Mouse (Mus musculus) adrenal gland, adult 8-10 months (tissue): Measurements from ENCODE around the gene Tbrg4. TPM values are rescaled to one million over a fixed set of nuclear protein-coding genes. Genes with fewer than 3 reads are reported as not detected.

ENCODE experiments used
- DNase-seq: peaks from one replicate; pipeline ENCODE4 v3.0.0; 2022
- total RNA-seq, 4 experiments: library from RNA; stranded (reverse); gene quantifications; 2 replicates each; pipeline ENCODE4 v1.2.4; 2022

Gene Tbrg4
- total RNA-seq, 4 experiments from 2014 or later, result 49.3 to 68.1 (median 60.4) TPM

DNA sequence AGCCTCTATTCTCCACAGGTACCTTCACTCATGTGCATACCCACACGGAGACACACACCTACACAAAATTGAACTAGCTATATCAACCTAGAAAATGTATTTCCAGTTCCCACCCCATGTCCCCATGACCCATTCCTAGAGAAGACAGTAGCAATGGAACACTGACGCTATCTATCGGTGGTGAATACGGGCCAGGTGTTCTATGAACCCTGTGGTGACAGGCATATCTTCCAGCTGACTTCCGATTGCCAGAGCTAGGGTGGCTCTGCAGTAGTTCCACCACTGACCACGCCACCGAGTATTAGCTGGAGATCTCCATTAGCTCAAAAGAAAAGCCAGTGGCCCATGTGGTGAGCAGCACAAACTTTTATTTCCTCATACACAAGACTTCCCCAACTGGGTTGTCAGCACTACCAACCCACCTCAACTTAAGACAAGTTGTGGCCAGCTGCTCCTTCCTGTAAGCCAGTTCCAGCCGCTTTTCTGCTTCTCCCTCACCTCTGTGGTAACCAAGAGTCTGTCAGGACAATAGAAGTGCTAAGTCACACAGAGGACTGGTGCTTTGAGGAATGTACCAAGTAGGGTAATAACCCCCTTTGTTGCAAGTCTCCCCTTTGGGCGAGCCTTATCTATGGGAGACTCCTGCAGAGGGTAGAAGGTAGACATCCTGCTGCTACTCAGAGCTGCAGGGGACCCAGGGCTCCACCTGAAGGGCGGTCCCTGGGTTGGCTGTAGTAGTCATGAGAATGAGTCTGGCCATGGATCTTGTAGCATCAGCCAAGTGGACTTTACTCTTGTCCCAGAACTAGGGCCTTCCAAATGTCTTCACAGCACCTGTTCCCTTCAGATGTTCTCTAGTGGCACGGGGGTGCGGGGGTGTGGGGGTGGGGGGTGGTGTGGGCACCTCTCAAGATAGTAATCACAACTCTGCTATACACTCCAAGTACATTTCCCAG lies 10.3 kb downstream of the Tbrg4 start:
- DNase-seq, result no peak

- no peak for DNase-seq
These were observed 20.1 kb downstream of the Tbrg4 start, which contains the start of gene Nacad for GRCm38 (mm10) chr11:6605491-6606399. Nacad (minus strand) TSS chr11:6606053.

DNA sequence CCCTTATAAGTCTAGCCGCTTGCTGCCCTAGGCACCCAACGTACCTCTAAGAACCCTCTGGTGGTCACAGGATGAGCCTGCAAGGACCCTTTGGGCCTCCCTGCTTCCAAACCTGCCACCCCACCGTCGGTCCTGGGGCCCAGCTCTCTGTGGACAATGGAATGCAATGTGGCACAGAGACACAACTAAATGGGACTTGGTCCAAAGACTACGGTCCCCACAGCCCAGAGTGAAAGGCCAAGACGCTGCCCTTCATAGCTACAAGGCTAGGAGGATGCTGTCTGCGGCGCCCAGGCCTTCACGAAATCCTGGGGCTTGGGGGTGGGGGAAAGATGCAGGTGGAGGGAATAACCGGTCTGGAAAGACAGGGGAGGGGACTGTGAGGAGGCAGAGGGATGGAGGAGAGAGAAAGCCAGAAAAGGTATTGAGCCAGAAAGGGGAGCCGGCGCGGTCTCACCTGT lies 20.8 kb downstream of the Tbrg4 start:
- DNase-seq, result no peak

DNA sequence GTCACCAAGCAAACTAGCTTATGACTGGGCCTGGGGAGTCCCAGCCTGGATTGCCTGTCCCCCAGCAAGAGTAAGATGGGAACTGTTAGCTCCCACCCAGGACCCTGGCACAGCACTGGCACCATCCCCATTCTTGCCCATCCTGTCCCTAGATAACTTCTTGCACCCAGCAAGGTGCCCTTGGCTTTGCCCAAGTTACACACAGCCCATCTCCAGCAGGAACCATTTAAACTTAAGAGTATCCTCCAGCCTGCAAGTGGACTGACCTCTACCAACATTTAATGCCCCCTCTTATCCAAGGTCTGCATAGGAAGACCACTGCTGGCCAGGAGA lies 21.3 kb downstream of the Tbrg4 start:
- DNase-seq, result no peak

DNA sequence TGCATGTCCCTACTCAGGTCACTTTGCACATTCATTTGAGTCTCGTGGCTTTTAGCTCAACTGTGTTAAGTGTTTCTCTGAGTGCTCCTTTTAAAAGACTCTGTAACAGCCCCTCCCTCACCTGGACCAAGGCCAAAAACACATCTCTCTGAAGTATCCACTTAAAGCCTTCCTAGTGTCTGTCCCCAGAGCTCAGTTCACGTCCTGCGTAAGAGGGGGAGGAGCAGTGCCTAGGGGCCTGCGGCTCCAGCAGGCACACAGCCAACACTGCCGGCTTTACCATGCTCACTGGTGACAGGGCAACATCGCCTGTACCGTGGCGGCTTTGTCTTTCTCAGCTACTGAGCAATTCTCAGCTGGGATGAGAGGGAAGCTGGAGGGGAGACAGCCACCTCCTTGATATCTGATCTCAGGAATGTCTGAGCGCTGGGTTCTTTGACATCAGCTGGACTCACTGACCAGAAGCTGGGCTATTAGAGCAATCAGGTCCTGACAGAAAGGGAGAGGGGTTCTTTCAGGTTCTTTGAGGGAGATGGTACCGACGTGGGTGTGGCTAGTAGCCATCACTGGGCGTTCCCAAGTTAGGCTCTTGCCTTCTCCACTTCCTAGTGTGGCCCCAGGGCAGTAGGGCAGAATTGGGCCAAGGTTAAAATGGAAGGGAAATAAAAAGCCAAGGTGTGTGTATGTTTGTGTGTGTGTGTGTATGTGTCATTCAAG lies 21.8 kb downstream of the Tbrg4 start:
- DNase-seq, result no peak

DNA sequence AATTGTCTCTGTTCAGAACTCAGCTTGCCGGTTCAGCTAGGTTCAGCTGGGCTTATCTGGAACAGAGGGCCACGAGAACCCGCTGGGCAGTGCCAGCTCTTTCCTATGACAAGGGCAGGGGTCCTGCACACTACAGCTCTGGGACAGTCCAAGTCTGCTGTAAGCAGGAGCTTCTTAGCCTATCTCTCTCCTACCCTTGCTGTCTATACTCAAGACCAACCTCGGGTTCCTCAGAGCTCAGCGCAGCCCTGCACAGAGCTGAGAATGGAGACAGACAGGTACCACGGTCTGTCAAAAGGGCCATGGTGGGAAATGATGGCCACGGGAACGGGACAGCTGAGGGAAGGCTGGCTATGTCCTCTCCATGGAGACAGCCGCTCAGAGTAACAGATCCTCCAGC lies 22.6 kb downstream of the Tbrg4 start:
- DNase-seq, result no peak

DNA sequence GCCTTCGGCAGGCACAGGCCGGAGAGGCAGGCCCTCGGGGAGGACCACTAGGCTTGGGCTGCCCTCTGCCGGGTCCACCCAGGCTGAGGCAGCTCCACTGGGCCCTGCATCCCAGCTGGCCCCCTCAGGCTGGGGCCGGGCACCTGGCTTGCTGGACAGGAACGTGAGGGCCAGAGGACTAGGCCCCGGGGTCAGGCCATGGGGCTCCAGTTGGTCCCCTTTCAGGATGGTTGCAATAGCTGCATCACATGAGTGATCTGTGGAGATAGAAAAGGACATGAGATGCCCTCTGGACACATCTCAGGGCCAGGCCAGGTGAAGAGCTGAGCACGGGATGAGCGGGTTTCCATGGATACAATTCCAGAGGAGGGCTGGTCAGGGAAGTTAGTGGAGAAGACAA lies 23.2 kb downstream of the Tbrg4 start:
- no peak for DNase-seq

- no peak for DNase-seq
These were observed 24.0 kb downstream of the Tbrg4 start for GRCm38 (mm10) chr11:6601649-6602480.

- DNase-seq, result no peak
These were observed 25.5 kb downstream of the Tbrg4 start for GRCm38 (mm10) chr11:6600284-6600944.

DNA sequence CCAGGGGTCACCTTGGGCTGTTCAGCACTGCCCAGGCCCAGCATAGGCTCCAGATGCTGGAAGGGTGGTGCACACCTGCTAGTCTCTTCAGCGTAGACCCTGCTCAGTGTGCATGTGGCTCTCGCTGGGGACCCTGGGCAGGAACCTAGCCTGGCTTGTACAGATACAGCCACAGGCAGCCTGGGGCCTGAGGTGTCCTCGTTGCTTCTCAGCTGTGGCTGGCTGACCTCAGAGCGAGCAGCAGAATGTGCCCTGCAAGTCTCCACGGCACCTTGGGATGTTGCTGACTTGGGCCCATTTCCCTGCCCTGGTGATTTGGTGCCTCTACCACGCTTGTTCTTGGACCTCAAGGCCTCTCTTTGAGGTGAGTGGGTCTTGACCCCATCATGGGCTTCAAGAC lies 26.0 kb downstream of the Tbrg4 start:
- no peak for DNase-seq

DNA sequence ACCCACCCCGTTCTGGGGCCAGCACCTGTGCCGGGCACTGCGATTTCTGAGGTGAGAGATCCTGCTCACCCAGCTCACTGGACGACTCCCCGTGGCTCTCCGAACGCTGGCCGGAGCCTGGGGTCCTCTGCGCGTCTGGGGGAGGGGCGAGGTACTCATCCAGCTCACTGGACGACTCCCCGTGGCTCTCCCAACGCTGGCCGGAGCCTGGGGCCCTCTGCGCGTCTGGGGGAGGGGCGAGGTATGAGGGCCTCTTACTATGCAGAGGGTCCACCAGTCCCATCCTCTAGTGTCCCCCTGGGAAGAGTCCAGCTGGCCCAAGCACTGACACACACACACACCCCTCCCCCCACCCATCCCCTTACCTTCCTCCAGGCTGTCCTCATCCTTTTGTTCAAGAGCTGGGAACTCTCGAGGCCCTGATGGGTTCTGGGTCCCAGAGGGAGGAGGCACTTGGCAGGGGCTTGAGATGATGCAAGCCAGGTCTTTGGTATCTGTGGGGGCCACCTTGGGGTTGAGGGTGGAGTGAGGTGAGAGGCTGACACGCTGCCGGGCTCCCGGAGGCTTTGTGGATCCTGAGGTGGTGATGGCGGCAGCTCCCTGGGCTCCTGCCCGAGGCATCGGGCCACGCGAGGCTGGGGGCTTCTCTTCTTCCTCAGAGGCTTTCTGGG lies 26.7 kb downstream of the Tbrg4 start:
- no peak for DNase-seq

DNA sequence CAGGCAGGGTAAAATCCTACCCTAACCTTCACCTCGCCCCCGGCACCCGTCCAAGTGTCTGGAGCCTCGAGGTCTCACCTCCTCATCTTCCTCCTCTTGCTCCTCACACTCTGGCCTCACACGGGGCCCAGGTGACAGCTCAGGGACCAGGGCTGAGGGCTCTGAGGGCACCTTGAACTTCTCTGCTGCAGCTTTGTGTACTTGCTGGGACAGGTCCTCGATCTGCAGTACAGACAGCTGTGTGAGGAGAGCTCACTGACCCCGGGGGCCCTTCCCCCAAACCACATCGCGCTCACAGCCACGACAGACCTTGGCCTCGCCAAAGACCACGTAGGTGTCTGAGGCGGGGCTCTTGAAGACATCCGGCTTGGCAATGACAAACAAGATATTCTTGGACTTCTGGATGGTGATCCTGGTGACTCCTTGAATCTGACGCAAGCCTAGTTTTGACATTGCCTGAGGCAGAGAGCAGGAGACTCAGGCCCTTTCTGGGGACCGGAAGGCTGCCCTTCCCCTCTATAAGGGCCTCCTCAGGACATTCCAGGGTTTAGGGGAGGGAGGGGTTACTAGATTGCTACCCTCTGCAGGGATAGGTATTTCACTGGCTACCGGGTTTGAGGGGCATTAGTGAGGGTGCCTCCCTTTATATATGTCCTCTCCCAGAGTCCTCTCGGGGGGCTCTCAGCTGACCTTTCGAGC lies 27.5 kb downstream of the Tbrg4 start:
- DNase-seq, result no peak

GRCm38 (mm10) chr11:6597523-6597922 lies 28.3 kb downstream of the Tbrg4 start:
- no peak for DNase-seq

- no peak for DNase-seq
These were observed 29.3 kb downstream of the Tbrg4 start for GRCm38 (mm10) chr11:6596616-6597015.

- no peak for DNase-seq
These were observed 29.7 kb downstream of the Tbrg4 start for GRCm38 (mm10) chr11:6596205-6596604.

GRCm38 (mm10) chr11:6595339-6595738 lies 30.5 kb downstream of the Tbrg4 start:
- no peak for DNase-seq

GRCm38 (mm10) chr11:6594845-6595244 lies 31.0 kb downstream of the Tbrg4 start:
- DNase-seq, result no peak

- no peak for DNase-seq
These were observed 32.5 kb downstream of the Tbrg4 start for GRCm38 (mm10) chr11:6593406-6593805.

DNA sequence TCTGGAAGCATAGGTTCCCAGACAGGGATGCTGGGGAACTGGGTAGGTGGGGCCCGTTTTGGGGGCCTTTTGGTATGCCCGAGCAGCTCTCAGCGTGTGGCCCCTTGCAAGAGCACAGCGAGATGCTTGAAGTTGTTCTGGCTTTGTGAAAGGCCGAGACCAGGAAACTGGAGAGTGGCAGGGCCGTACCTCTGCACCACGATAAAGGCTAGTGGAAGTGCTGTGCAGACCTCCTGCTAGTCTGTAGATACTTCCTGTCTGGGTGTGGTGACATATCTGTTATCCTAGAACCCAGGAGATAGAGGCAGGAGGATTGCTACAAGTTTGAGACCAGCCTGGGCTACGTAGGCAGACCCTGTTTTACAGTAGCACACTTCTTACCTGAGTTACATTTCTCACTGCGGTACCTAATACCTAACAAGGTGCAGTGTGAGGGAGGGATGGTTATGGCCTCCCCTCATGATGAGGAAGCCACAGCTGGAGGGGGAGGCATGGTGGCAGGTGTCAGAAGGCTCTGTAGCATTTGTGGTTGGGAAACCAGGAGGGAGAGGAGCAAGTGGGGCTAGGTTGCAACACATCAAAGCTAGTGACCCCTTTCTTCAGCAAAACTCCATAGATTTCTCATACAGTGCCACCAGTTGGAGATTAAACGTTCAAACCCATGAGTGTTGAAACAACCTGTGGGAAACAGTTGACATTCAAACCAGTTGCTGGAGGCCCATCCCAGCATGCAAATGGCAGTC lies 34.8 kb downstream of the Tbrg4 start:
- DNase-seq, result no peak
